Comparison of ENCODE assay signal across 8 mouse cellular contexts in genomic region chr6:121184198-121185140, GRCm38 (mm10). TPM values are rescaled to one million over a fixed set of nuclear protein-coding genes. Genes with fewer than 3 reads are reported as not detected.
DNase-seq lines count a peak whose midpoint lies in the region; ATAC-seq and TF ChIP-seq lines count a peak whose summit lies in the region.

No protein-coding gene starts in this region.

- no peak for TF ChIP-seq EP300 in lung, postnatal 0 days (IDR thresholded peaks at IDR 0.05)

- no peaks in the 10 kb centered on the region for H3K9me3 ChIP-seq in G1E (replicated peaks)
- no peaks in the 10 kb centered on the region for H3K9me3 ChIP-seq in lung, postnatal 0 days (ENCODE audit: low read length)

- peak overlapping the region; percentile 13; the same call in 1 of the 2 replicates for H3K9ac ChIP-seq in lung, postnatal 0 days (replicated peaks; ENCODE audit: low read depth)

- H3K4me3 ChIP-seq in G1E (ENCODE audit: low read depth, low read length): peak overlapping the region; percentile 84
- H3K4me3 ChIP-seq in bone marrow macrophage, adult 2 months (ENCODE audit: insufficient read depth, low read length): peak overlapping the region; percentile 76
- peak overlapping the region; percentile 61 for H3K4me3 ChIP-seq in embryonic fibroblast, embryonic 13.5 days (ENCODE audit: insufficient read depth, low read length)
- peak overlapping the region; percentile 58 for H3K4me3 ChIP-seq in lung, postnatal 0 days (ENCODE audit: low read depth, low read length)

- WGBS in large intestine, adult 2 months: 2% methylated on average over 35 of the region's 35 CpGs
- WGBS in lung, postnatal 0 days: 3% methylated on average over 34 of the region's 35 CpGs

- peaks cover 5% of the 10 kb centered on the region for H3K27me3 ChIP-seq in G1E (ENCODE audit: insufficient read depth, low read length)
- no peaks in the 10 kb centered on the region for H3K27me3 ChIP-seq in lung, postnatal 0 days (replicated peaks; ENCODE audit: insufficient read depth, low read length)

- DNase-seq in G1E (ENCODE audit: low spot score): peak; percentile 70
- DNase-seq in heart, postnatal 14 days: peak; percentile 27 to 59
- DNase-seq in large intestine, adult 2 months (ENCODE audit: low read depth, low spot score): peak; percentile 53
- peak; percentile 93 for DNase-seq in lung, postnatal 0 days (ENCODE audit: low spot score)
- DNase-seq in retina, embryonic 14.5 days (ENCODE audit: low spot score): peak; percentile 79
- DNase-seq in urinary bladder, postnatal 14 days (ENCODE audit: low spot score): peak; percentile 61

- H3K36me3 ChIP-seq in G1E (replicated peaks): peaks cover 39% of the 10 kb centered on the region
- peaks cover 8% of the 10 kb centered on the region; the same call in 1 of the 2 replicates for H3K36me3 ChIP-seq in lung, postnatal 0 days (ENCODE audit: insufficient read depth, low read length)

- H3K27ac ChIP-seq in bone marrow macrophage, adult 2 months (ENCODE audit: insufficient read depth, low read depth, low read length): no peak overlapping the region
- H3K27ac ChIP-seq in embryonic fibroblast, embryonic 13.5 days (ENCODE audit: insufficient read depth, low read length): no peak overlapping the region
- peak overlapping the region; percentile 61 for H3K27ac ChIP-seq in lung, postnatal 0 days (ENCODE audit: low read length)

- intact Hi-C loops in heart, postnatal 14 days (cut with DNase I): loop anchor here (5.0 kb wide), 1 partner anchor 348 kb away; no protein-coding TSS in a partner anchor

- TF ChIP-seq CTCF in G1E (IDR thresholded peaks at IDR 0.05; ENCODE audit: low read depth, low read length): peak; percentile 62
- TF ChIP-seq CTCF in bone marrow macrophage, adult 2 months (IDR thresholded peaks at IDR 0.05; ENCODE audit: low read depth, low read length): no peak; the same call in 1 of the 2 replicates
- TF ChIP-seq CTCF in embryonic fibroblast, embryonic 13.5 days (IDR thresholded peaks at IDR 0.05; ENCODE audit: borderline replicate concordance, insufficient read depth, low read length): peak; percentile 28; the same call in 1 of the 2 replicates
- TF ChIP-seq CTCF in lung, postnatal 0 days (IDR thresholded peaks at IDR 0.05): peak; percentile 92

- H3K4me2 ChIP-seq in lung, postnatal 0 days (replicated peaks; ENCODE audit: low read depth, low read length): peak overlapping the region; percentile 99

- TF ChIP-seq POLR2A in bone marrow macrophage, adult 2 months (IDR thresholded peaks at IDR 0.05; ENCODE audit: borderline replicate concordance, low read depth, low read length): no peak
- TF ChIP-seq POLR2A in embryonic fibroblast, embryonic 13.5 days (IDR thresholded peaks at IDR 0.05; ENCODE audit: low read depth, low read length): no peak

- H3K4me1 ChIP-seq in G1E (ENCODE audit: insufficient read depth, low read depth, low read length): peaks cover 35% of the 10 kb centered on the region
- no peaks in the 10 kb centered on the region; the same call in 1 of the 2 replicates for H3K4me1 ChIP-seq in bone marrow macrophage, adult 2 months (ENCODE audit: control insufficient read depth, insufficient read depth, low read length)
- H3K4me1 ChIP-seq in embryonic fibroblast, embryonic 13.5 days (ENCODE audit: control insufficient read depth, insufficient read depth, low read length): no peaks in the 10 kb centered on the region
- H3K4me1 ChIP-seq in lung, postnatal 0 days (ENCODE audit: insufficient read depth, low read depth, low read length): no peaks in the 10 kb centered on the region; the same call in 1 of the 2 replicates

- ATAC-seq in G1E (ENCODE audit: extremely low read depth, insufficient number of reproducible peaks, low FRiP score, poor library complexity, severe bottlenecking): peak; percentile 74
- peak; percentile 85 for ATAC-seq in lung, postnatal 0 days

RNA-seq across cellular contexts. Expression of gene Pex26, which starts 1.0 kb away (rescaled TPM):
- 14.0 and 16.9 TPM in 2 replicates for total RNA-seq in G1E (2014; fragmentation: Nextera tagmentation)
- 13.8 and 15.7 TPM in 2 replicates for total RNA-seq in G1E (2017)
- polyA plus RNA-seq in G1E (2012): 7.2 and 8.6 TPM in 2 replicates
- 4.9 and 5.2 TPM in 2 replicates for polyA plus RNA-seq in bone marrow macrophage, adult 2 months (2012; ENCODE audit: insufficient read depth, insufficient read length, missing spikeins)
- polyA plus RNA-seq in embryonic fibroblast, embryonic 13.5 days (2011; ENCODE audit: insufficient read length, low read depth, missing spikeins): 5.3 and 6.0 TPM in 2 replicates
- total RNA-seq in heart, postnatal 14 days (2021): 1 to 10 TPM; 8.1 to 8.4 TPM
- 16.1 and 17.3 TPM in 2 replicates for polyA plus RNA-seq in large intestine, adult 2 months (2012; rRNA removed)
- polyA plus RNA-seq in lung, postnatal 0 days (2015; fragmentation: Nextera tagmentation; extraction: Ambion mirVana): 5.9 and 6.2 TPM in 2 replicates

RNA-seq across cellular contexts. Expression of gene Tuba8, which starts 26.0 kb away (rescaled TPM):
- total RNA-seq in G1E (2014; fragmentation: Nextera tagmentation) (not detected in 2 replicates), G1E (2017) (0.38 and 0.58 TPM in 2 replicates)
- polyA plus RNA-seq in G1E (2012): 0.03 TPM in 1 of 2 replicates, not detected in the other
- not detected in 2 replicates for polyA plus RNA-seq in bone marrow macrophage, adult 2 months (2012; ENCODE audit: insufficient read depth, insufficient read length, missing spikeins)
- 1.8 and 7.1 TPM in 2 replicates for polyA plus RNA-seq in embryonic fibroblast, embryonic 13.5 days (2011; ENCODE audit: insufficient read length, low read depth, missing spikeins)
- 100 to 1,000 TPM in 1 of 2 experiments, 10 to 100 TPM in 1; 78.5 to 115 TPM for total RNA-seq in heart, postnatal 14 days (2021)
- polyA plus RNA-seq in large intestine, adult 2 months (2012; rRNA removed): 0.20 and 0.30 TPM in 2 replicates
- 12.1 and 13.9 TPM in 2 replicates for polyA plus RNA-seq in lung, postnatal 0 days (2015; fragmentation: Nextera tagmentation; extraction: Ambion mirVana)

RNA-seq across cellular contexts. Expression of gene Mical3, which starts 53.7 kb away (rescaled TPM):
- total RNA-seq in G1E (2014; fragmentation: Nextera tagmentation): 107 and 109 TPM in 2 replicates
- 20.4 and 20.9 TPM in 2 replicates for total RNA-seq in G1E (2017)
- 29.8 and 38.1 TPM in 2 replicates for polyA plus RNA-seq in G1E (2012)
- 4.1 and 4.9 TPM in 2 replicates for polyA plus RNA-seq in bone marrow macrophage, adult 2 months (2012; ENCODE audit: insufficient read depth, insufficient read length, missing spikeins)
- 19.1 and 19.5 TPM in 2 replicates for polyA plus RNA-seq in embryonic fibroblast, embryonic 13.5 days (2011; ENCODE audit: insufficient read length, low read depth, missing spikeins)
- 100 to 1,000 TPM; 114 to 124 TPM for total RNA-seq in heart, postnatal 14 days (2021)
- 8.1 and 10.2 TPM in 2 replicates for polyA plus RNA-seq in large intestine, adult 2 months (2012; rRNA removed)
- polyA plus RNA-seq in lung, postnatal 0 days (2015; fragmentation: Nextera tagmentation; extraction: Ambion mirVana): 12.6 and 12.8 TPM in 2 replicates

Comparison
In these comparisons a context has a peak if more than half of its experiments do, and no peak if none do; other contexts are left out.
1. DNase-seq: peak in every context shown above with its lines; median percentile 93 in lung, postnatal 0 days; 79 in retina, embryonic 14.5 days; 70 in G1E; 61 in urinary bladder, postnatal 14 days; 53 in large intestine, adult 2 months; 43 in heart, postnatal 14 days.